Mouse (Mus musculus): ENCODE data around the gene Kcnab2. TPM values are rescaled to one million over a fixed set of nuclear protein-coding genes. Genes with fewer than 3 reads are reported as not detected.
A peak's percentile ranks its signal among the peaks of the same experiment; 100 is the strongest.

Kcnab2 gene
- total and polyA plus RNA-seq, 3 experiments: 1.6 to 3.5 (median 2.3) TPM

DNA sequence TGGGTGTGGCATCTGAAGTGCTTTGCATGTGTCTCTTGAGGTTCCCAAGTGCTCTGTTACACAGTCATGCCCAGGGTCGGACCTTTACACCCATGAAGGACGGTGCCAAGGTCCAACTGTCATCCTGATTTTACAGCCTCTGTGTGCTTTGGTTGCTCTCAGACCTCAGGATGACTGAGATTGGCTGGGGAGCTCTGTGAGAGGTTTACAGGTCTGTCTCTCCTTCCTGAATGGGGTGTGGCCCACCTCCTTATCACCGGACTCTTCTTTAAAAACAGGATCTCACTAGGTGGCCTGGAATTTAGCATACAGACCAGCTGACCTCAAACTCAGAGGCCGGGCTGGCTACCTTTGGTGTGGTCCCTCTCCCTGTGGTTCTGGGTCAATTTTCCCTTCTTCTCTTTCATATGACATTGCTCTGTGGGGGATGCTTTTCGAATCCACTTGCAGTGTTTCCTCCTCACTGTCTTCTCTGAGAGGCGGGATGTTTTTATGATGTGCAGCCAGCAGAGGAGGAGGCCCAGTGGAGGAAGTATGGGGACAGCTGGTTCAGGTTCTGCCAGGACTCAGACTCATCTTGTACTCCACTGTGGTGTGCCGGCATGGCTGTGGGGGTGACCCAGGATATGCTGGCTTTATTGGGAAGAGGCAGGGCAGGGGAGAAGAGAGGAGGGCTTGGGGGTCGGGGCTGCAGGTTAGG, 126.8 kb downstream of the Kcnab2 start:
- Histone ChIP-seq H3K36me3 (ENCODE audit: control insufficient read depth, insufficient read depth, low read length) (no peaks in the 10 kb centered on the region), H3K27me3 (ENCODE audit: control insufficient read depth, insufficient read depth, low read length) (no peaks in the 10 kb centered on the region), H3K9ac (ENCODE audit: low read depth, low read length) (no peak overlapping the region), H3K79me2 (replicated peaks; ENCODE audit: control insufficient read depth, insufficient read depth, low read length) (no peaks in the 10 kb centered on the region), H3K4me3 (no peak overlapping the region), H3K4me1 (ENCODE audit: control insufficient read depth, insufficient read depth, low read length) (no peaks in the 10 kb centered on the region), H3K27ac (no peak overlapping the region)
- TF ChIP-seq EP300 (IDR thresholded peaks at IDR 0.05; ENCODE audit: insufficient read depth, low read depth, low read length) (no peak), POLR2A (IDR thresholded peaks at IDR 0.05; ENCODE audit: insufficient read depth, low read depth, low read length) (no peak), CTCF (IDR thresholded peaks at IDR 0.05) (no peak)
- no peak for DNase-seq
- 19% methylated on average over 8 of the region's 8 CpGs for whole genome bisulfite sequencing
- intact Hi-C loops (cut with DNase I): no loop called here

DNA sequence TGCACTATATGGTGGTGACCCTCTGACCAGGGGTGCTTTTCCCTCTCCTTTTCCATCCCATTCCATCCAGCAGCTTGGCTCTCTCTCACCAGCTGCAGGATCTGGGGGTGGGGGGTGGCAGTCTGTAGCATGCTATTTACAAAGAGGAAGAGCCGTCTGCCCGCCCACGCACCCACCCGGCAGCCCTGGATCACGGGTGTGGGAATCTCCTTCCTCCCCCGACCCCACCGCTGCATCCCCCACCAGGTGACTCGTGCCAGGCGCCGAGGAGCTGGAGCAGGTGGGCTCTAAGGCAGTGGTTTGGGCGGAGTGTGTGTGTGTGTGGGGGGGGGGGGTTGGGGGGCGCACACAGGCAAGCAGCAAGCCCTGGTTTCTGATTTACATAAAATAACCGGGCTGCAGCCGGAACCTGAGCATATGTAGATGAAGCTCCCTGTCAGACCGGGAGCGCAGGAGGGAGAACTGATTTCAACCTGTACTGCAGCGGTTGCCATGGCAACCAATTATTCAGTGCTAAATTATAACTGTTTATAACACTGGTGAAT, 127.8 kb downstream of the Kcnab2 start:
- H3K4me3 ChIP-seq: no peak overlapping the region
- H3K79me2 ChIP-seq (replicated peaks; ENCODE audit: control insufficient read depth, insufficient read depth, low read length): no peaks in the 10 kb centered on the region
- 8% methylated on average over 17 of the region's 17 CpGs for WGBS
- intact Hi-C loops (cut with DNase I): no loop called here
- H3K9ac ChIP-seq (ENCODE audit: low read depth, low read length): no peak overlapping the region
- H3K4me1 ChIP-seq (ENCODE audit: control insufficient read depth, insufficient read depth, low read length): peaks cover 4% of the 10 kb centered on the region
- no peak overlapping the region for H3K27ac ChIP-seq
- H3K27me3 ChIP-seq (ENCODE audit: control insufficient read depth, insufficient read depth, low read length): no peaks in the 10 kb centered on the region
- no peaks in the 10 kb centered on the region for H3K36me3 ChIP-seq (ENCODE audit: control insufficient read depth, insufficient read depth, low read length)
- no peak for DNase-seq
- TF ChIP-seq CTCF (IDR thresholded peaks at IDR 0.05) (no peak), EP300 (IDR thresholded peaks at IDR 0.05; ENCODE audit: insufficient read depth, low read depth, low read length) (no peak), POLR2A (IDR thresholded peaks at IDR 0.05; ENCODE audit: insufficient read depth, low read depth, low read length) (no peak)

DNA sequence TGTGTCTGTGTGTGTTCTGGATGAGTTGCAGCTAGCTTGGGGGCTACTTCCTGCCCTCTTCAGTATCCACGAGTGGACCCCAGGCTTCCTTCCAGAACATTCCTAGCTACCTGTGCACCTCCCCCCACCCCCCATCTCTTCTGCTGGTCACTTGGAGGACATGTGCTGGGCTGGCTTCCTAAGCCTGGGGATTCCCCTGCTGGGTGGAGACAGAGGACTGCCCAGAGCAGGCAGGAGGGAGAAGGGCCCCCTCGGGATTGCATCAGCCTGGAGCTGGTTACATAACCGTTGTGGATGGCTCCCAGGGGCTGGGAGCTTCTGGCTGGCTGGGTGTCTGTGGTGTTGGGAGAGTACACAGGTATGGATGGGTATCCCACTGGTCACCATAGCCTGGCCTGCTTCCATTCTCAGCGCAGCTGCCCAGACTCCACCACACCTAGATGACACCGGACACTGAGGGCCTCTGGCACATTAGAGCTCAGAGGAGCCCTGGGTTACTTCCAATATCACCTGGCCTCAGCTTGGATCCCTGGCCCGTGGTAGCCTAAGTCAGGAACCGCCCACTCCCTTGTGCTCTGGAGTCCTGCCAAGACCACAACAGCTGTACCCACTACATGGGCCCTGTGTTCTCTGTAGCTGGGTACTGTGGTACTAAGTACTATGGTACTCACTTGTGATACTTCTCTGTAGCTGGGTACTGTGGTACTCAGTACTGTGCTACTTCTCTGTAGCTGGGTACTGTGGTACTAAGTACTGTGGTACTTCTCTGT, 132.4 kb downstream of the Kcnab2 start:
- Histone ChIP-seq H3K36me3 (ENCODE audit: control insufficient read depth, insufficient read depth, low read length) (no peaks in the 10 kb centered on the region), H3K27ac (no peak overlapping the region), H3K4me3 (no peak overlapping the region), H3K79me2 (replicated peaks; ENCODE audit: control insufficient read depth, insufficient read depth, low read length) (no peaks in the 10 kb centered on the region), H3K4me1 (ENCODE audit: control insufficient read depth, insufficient read depth, low read length) (peaks cover 6% of the 10 kb centered on the region), H3K9ac (ENCODE audit: low read depth, low read length) (no peak overlapping the region), H3K27me3 (ENCODE audit: control insufficient read depth, insufficient read depth, low read length) (no peaks in the 10 kb centered on the region)
- WGBS: 33% methylated on average over 7 of the region's 7 CpGs
- peak; percentile 53; the same call in 1 of the 2 replicates for TF ChIP-seq EP300 (IDR thresholded peaks at IDR 0.05; ENCODE audit: insufficient read depth, low read depth, low read length)
- TF ChIP-seq POLR2A (IDR thresholded peaks at IDR 0.05; ENCODE audit: insufficient read depth, low read depth, low read length): no peak
- TF ChIP-seq CTCF (IDR thresholded peaks at IDR 0.05): no peak
- peak; percentile 61 to 78 for DNase-seq
- intact Hi-C loops (cut with DNase I): no loop called here

DNA sequence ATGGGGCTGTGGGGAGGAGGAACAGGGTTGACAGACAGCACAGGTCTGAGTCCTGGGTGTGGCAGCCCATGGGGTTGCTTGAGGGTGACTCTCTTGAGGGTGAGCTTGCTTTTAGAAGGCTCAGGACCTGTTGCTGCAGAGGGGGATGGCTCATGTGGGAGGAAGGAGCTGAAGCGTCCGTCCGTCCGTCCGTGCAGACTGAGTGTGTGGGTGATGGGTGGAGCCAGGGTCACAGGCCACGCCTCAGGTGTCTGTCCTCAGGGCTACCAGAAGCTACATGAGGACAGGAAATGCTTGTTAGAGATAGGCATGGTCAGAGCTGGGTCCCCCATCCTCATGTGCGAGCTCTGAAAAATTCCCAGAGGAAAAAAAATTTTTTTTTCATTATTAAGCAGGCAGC, 133.0 kb downstream of the Kcnab2 start:
- 27% methylated on average over 7 of the region's 7 CpGs for WGBS
- H3K4me3 ChIP-seq: no peak overlapping the region
- peaks cover 1% of the 10 kb centered on the region; the same call in 1 of the 2 replicates for H3K27me3 ChIP-seq (ENCODE audit: control insufficient read depth, insufficient read depth, low read length)
- no peak overlapping the region for H3K9ac ChIP-seq (ENCODE audit: low read depth, low read length)
- H3K4me1 ChIP-seq (ENCODE audit: control insufficient read depth, insufficient read depth, low read length): peaks cover 6% of the 10 kb centered on the region
- TF ChIP-seq CTCF (IDR thresholded peaks at IDR 0.05): no peak
- TF ChIP-seq POLR2A (IDR thresholded peaks at IDR 0.05; ENCODE audit: insufficient read depth, low read depth, low read length): no peak
- TF ChIP-seq EP300 (IDR thresholded peaks at IDR 0.05; ENCODE audit: insufficient read depth, low read depth, low read length): no peak
- H3K79me2 ChIP-seq (replicated peaks; ENCODE audit: control insufficient read depth, insufficient read depth, low read length): no peaks in the 10 kb centered on the region
- H3K36me3 ChIP-seq (ENCODE audit: control insufficient read depth, insufficient read depth, low read length): no peaks in the 10 kb centered on the region
- H3K27ac ChIP-seq: no peak overlapping the region
- intact Hi-C loops (cut with DNase I): no loop called here
- no peak for DNase-seq

DNA sequence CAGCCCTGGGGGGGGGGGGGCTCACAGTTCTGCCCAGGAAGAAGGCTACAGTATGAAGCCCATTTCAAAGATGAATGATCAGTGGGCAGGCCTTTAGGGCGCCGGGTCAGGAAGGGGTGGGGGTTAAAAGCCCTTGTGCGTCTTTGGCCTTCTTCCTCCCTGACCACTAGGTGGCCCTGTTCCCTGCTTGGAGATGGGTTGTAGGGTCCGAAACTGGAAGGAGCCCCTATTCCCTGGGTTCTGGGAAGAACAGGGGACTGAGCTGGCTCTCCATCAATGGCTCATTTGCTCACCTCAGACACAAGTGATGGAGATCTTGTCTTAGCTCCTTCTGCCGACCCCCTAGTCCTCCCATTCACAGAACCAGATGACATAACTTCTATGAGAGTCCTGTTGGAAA, 134.4 kb downstream of the Kcnab2 start:
- Histone ChIP-seq H3K9ac (ENCODE audit: low read depth, low read length) (no peak overlapping the region), H3K4me1 (ENCODE audit: control insufficient read depth, insufficient read depth, low read length) (peaks cover 6% of the 10 kb centered on the region), H3K27me3 (ENCODE audit: control insufficient read depth, insufficient read depth, low read length) (peaks cover 12% of the 10 kb centered on the region), H3K79me2 (replicated peaks; ENCODE audit: control insufficient read depth, insufficient read depth, low read length) (no peaks in the 10 kb centered on the region), H3K27ac (no peak overlapping the region), H3K36me3 (ENCODE audit: control insufficient read depth, insufficient read depth, low read length) (no peaks in the 10 kb centered on the region), H3K4me3 (no peak overlapping the region)
- no peak for DNase-seq
- TF ChIP-seq EP300 (IDR thresholded peaks at IDR 0.05; ENCODE audit: insufficient read depth, low read depth, low read length) (no peak), CTCF (IDR thresholded peaks at IDR 0.05) (peak; percentile 65), POLR2A (IDR thresholded peaks at IDR 0.05; ENCODE audit: insufficient read depth, low read depth, low read length) (no peak)
- WGBS: 12% methylated on average over 5 of the region's 5 CpGs
- intact Hi-C loops (cut with DNase I): no loop called here

Other genes with a start within 250 kb of the Kcnab2 start
- 10 to 100 TPM in 1 of 2 experiments, 1 to 10 TPM in 1; 8.6 to 11.9 TPM for gene Gpr153, start 203.6 kb downstream of the Kcnab2 start, total RNA-seq (2021)
- gene Gpr153, start 203.6 kb downstream of the Kcnab2 start, polyA plus RNA-seq (2012; rRNA removed): 18.0 and 24.0 TPM in 2 replicates
- not detected for gene Hes3, start 186.2 kb downstream of the Kcnab2 start, total RNA-seq (2021)
- gene Hes3, start 186.2 kb downstream of the Kcnab2 start, polyA plus RNA-seq (2012; rRNA removed): not detected in 2 replicates
- gene Icmt, start 180.6 kb downstream of the Kcnab2 start, total RNA-seq (2021): 10 to 100 TPM; 26.4 to 28.2 TPM
- 17.7 and 27.2 TPM in 2 replicates for gene Icmt, start 180.6 kb downstream of the Kcnab2 start, polyA plus RNA-seq (2012; rRNA removed)
- gene Rnf207, start 158.9 kb downstream of the Kcnab2 start, total RNA-seq (2021): 10 to 100 TPM; 34.5 to 47.7 TPM
- gene Rnf207, start 158.9 kb downstream of the Kcnab2 start, polyA plus RNA-seq (2012; rRNA removed): 155 and 167 TPM in 2 replicates
- 100 to 1,000 TPM; 242 to 276 TPM for gene Rpl22, start 152.1 kb downstream of the Kcnab2 start, total RNA-seq (2021)
- gene Rpl22, start 152.1 kb downstream of the Kcnab2 start, polyA plus RNA-seq (2012; rRNA removed): 40.9 and 76.8 TPM in 2 replicates
- under 1 TPM; 0.13 to 0.48 TPM for gene Chd5, start 139.2 kb downstream of the Kcnab2 start, total RNA-seq (2021)
- gene Chd5, start 139.2 kb downstream of the Kcnab2 start, polyA plus RNA-seq (2012; rRNA removed): 0.18 and 0.29 TPM in 2 replicates
- under 1 TPM; 0.57 to 0.70 TPM for gene Nphp4, start 1.2 kb downstream of the Kcnab2 start, total RNA-seq (2021)
- 0.82 and 1.3 TPM in 2 replicates for gene Nphp4, start 1.2 kb downstream of the Kcnab2 start, polyA plus RNA-seq (2012; rRNA removed)